Mouse (Mus musculus): ENCODE results near the gene Nomo1. TPM values are rescaled to one million over a fixed set of nuclear protein-coding genes. Genes with fewer than 3 reads are reported as not detected.

The Nomo1 gene
- total RNA-seq, 1 experiment from 2014 or later: 17.8 TPM

DNA sequence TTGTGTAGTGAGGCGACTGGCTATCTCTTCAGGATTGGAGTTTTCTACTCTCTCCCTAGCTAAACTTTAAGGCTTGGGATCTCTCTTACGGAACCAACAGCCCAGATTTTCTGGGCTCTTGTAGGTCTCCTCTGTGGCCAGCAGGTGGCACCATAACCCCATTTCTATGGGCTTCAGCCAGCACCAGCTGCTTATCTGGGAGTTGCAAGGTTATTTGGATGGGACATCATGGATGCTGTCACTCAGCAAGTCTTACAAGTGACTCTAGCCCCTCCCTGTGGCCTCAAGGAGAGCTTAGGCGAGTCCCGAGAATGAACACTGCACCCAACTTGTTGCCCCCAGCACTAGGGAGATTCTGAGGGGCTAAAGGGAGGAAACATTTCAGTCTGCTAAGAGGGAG, 62.6 kb downstream of the Nomo1 start:
- peak; percentile 70 for ATAC-seq (replicated peaks; ENCODE audit: insufficient number of reproducible peaks, low FRiP score, low TSS enrichment, poor library complexity, severe bottlenecking)

DNA sequence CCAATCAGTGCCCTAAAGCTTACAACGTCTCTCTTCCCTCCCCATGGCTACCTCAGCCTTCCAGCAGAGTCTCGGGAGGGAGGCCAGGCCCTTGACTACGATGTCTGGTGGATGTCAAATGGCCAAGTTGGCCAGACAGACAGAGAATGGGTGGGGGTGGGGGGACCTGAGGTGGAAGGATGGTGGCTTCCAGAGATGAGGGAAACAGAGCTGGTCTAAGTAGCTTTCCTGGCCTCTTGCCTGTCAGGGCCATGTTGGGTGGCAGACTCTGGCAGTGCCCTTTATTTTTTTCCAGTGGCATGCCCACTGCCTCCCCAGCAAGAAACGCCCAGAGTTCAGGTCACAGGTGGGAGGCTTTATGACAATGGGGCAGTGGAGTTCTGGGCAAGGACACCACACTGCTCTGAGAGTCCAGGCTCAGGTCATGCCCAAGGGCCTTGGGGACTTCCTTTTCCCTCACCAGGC, 63.9 kb downstream of the Nomo1 start:
- ATAC-seq (replicated peaks; ENCODE audit: insufficient number of reproducible peaks, low FRiP score, low TSS enrichment, poor library complexity, severe bottlenecking): no peak

DNA sequence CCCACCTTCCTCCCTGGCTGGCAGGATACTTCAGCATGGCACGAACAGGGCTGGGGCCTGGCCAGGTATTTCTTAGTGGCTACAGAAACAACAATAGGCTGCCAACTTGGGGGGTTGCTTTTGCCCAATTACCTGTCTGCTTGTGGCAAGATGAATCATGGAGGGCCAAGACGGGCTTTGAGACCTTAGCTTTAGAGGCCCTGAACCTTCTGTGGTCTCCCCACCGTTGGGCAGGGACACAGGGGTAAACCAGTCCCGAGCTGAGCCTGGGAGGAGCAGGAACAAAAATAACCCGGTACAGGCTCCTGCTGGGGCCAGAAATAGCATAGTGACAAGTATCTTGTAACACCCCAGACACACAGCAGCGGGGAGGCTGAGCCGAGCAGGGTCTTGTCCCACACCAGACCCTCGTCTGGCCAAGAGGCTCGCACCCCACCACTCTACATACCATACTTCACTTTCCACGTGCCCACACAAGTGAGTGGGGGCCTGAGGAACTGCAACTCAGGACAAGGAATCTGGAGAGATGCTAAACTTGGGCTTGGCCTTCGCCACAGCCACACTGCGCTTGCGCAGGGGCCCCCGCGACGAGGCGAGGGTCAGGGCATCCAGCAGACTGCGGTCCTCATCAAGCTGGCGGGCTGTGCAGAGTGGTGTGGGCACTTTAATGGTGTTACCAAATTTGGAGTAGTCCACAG, 64.9 kb downstream of the Nomo1 start:
- no peak for ATAC-seq (replicated peaks; ENCODE audit: insufficient number of reproducible peaks, low FRiP score, low TSS enrichment, poor library complexity, severe bottlenecking)

DNA sequence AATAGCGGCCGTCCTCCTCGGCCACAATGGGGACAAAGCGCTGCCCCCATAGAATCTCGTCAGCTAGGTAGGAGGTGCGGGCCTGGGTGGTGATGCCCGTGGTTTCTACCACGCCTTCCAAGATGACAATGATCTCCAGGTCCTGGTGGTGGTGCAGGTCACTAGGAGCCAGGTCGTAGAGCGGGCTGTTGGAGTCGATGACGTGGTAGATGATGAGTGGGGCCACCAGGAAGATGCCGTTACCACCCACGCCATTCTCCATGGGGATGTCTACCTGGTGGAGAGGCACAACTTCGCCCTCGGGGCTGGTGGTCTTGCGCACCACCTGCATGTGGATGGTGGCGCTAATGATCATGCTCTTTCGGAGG, 65.4 kb downstream of the Nomo1 start:
- ATAC-seq (replicated peaks; ENCODE audit: insufficient number of reproducible peaks, low FRiP score, low TSS enrichment, poor library complexity, severe bottlenecking): no peak

DNA sequence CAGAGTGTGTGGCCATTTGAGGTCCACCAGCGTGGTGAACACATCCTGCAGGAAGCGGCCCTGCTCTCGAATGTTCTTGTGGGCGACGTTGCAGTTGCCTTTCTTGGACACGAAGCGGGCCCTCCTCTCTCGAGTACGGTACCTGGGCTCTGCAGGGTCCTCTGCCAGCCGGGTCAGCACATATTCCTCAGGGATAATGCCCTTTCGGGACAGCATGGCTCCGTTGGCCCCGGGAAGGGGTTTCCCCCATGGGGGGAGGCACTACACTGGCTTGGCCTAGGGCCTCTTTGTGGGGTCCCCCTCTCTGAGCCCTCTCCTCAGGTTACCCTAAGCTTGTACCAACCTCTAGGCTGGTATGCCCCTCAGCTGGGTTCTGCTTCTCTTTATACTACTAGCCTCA, 66.2 kb downstream of the Nomo1 start:
- ATAC-seq (replicated peaks; ENCODE audit: insufficient number of reproducible peaks, low FRiP score, low TSS enrichment, poor library complexity, severe bottlenecking): no peak

DNA sequence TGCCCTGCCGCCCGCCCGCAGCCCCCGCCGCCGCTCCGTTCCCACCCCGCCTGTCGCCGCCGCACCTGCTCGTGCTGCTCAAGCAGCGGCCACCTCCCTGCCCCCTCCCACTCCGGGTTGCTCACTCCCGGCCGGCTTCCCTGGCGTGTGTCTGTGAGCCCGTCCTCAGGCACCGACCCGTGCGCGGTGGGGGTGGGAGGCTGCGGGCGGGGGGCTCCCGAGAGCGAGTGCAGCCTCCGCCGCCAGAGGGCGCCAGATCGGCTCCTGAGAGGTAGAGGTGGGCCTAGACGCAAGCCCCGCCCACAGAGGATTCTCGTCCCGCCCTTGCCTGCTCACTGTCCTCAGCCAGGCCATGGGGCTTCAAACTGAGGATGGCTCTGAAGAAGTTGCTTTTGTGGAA, 67.1 kb downstream of the Nomo1 start, which contains the start of gene Kcnj11:
TSS of gene Kcnj11 (minus strand) at position 202 of the 400 bp plus-strand sequence.
- ATAC-seq (replicated peaks; ENCODE audit: insufficient number of reproducible peaks, low FRiP score, low TSS enrichment, poor library complexity, severe bottlenecking): no peak

DNA sequence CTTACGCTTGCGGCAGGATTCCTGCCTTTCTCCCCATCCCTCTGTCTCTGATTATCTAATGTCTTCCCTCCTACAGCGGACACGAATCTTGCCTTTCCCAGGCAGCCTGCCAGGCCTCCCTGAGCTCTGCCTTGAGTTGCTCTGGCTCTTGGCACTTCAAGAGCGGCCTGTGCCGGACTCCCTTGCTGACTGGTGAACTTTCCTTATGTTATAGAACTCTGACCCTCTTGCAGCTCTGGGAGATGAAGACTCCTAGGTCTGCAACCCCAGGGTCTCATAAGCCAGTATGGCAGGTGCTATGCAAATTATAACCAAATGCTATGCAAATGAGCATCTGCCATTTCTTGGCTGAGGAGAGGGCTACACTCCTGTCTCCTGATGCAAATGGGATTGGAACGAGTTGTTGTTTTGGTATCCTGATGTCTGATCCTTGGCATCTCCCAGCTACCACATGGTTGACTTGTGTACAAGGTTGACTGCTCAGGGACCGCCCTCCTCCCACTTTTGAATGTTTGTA, 69.6 kb downstream of the Nomo1 start:
- no peak for ATAC-seq (replicated peaks; ENCODE audit: insufficient number of reproducible peaks, low FRiP score, low TSS enrichment, poor library complexity, severe bottlenecking)

DNA sequence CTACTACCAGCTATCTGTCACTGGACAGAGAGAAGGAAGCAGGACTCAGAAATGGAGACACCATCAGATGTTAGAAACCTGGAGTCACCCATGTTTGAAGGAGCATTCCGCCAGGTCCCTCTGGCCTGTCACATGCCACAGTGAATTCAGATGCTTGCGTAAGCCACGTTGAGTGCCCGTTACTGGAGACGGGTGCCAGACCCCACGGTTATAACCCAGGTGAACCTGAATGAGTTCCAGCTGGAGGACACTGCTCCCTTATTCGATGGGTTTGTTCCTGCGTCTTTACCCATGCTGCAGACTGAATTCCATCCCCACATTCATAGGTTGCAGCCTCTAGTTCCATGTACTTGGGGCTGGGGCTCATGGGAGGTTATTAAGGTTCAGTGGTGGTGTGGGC, 70.3 kb downstream of the Nomo1 start:
- ATAC-seq (replicated peaks; ENCODE audit: insufficient number of reproducible peaks, low FRiP score, low TSS enrichment, poor library complexity, severe bottlenecking): no peak

DNA sequence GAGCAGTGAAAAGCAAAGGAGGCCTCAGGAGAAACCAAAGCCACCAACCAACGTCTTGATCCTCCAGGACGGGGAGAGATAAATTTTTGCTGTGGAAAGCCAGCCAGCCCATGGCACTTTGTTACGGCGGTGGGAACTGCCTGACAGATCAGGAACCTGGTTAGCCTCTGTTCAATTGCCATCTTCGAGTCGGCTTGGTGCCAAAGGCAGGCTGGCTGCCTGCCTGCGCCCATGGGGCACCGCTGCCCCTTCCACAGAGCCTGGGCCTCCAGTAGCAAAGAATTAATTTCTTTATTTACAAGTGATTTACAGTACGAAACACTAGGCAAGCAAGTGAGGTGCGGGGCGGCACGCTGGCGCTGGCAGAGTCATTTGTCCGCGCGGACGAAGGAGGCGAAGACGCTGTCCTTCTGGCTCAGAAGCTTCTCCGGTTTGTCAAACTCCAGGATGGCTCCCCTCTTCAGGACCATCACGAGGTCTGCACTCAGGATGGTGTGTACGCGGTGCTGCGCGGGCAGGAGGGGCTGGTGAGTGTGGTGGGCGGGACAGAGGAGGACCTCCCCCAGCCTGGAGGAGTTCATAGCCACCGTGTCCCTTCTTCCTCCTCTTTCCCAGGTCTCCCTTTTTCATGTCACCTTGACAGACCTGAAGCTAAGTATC, 70.9 kb downstream of the Nomo1 start:
- ATAC-seq (replicated peaks; ENCODE audit: insufficient number of reproducible peaks, low FRiP score, low TSS enrichment, poor library complexity, severe bottlenecking): no peak

DNA sequence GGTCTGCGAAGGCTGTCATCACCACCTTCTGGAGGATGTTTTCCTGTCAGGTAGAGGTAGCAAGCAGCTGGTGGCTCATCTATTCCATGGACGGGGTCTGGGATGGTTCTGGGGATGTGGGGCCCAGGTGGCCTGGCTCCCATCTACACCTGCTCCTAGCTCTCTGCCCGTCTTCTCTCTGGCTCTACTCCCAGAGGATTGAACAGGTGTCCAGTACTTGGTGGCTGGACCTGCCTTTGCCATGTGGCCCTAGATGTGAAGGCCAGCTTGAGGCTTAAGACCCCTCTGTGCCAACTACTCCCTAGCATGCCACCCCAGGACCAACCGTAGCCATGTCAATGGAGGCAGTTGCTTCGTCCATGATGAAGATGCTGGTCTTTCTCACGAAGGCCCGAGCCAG, 72.0 kb downstream of the Nomo1 start:
- ATAC-seq (replicated peaks; ENCODE audit: insufficient number of reproducible peaks, low FRiP score, low TSS enrichment, poor library complexity, severe bottlenecking): no peak

DNA sequence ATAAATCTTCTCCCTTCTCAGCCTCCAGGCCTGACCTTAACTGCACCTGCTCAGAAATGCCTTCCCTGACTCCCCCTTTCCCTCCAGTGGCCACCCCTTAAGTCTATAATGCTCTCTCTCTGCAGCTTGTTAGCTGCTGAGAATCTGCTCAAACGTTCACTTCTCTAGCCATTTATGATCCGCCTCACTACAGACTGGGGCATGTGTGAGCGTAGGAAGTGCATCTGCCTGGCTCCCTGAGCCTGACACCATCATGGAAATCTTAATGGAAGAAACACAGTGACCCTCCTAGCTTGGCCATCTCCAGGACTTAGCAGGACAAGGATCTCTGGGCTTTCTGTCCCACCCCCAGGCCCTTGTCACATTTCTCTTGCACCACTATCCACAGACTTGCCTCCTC, 76.6 kb downstream of the Nomo1 start:
- no peak for ATAC-seq (replicated peaks; ENCODE audit: insufficient number of reproducible peaks, low FRiP score, low TSS enrichment, poor library complexity, severe bottlenecking)

DNA sequence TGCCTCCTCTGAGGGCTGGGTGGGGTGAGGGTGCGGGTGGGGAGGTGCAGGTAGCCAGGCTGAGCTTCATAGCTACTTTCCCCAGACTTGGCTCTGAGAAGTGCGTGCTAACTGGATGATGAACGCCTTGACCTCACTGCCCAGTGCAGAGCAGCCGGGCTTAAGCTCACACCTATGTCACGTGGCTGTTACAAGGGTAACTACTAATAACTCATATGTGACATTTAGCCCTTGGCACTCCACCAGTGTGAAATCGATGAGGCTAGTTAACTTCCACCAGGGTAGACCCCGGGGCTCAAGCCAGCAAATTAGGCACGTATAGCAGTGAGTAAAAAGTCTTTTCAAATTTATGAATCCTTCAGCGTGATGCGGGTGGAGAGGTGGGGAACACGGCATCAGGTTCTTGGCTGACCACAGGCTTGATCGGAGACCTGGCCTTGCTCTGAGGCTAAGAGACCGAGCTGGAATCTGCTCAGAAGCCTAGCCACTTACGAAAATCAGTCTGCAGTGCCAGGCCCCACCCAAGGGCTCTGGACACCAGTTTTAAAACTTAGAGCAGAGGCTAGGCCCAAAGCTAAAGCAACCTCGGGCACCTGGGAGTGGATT, 77.8 kb downstream of the Nomo1 start:
- no peak for ATAC-seq (replicated peaks; ENCODE audit: insufficient number of reproducible peaks, low FRiP score, low TSS enrichment, poor library complexity, severe bottlenecking)

DNA sequence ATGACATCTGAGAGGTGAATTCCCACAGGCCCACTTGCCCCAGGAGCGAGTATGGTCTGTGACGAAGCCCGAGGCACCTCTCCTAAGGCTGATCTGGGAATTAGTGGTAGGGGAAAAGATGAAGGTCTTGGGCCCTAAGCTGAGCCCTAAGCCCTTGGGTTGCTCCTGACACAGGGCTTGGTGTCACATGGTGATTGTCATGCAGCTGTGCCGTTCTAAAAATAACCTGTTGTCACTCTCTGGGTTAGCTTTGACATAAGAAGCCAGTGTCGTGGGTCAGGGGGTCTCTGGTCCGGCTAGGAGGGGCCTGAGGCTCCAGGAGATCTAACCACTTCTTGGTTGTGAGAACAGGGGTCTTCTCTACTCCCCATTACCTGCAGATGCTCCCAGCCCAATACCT, 78.4 kb downstream of the Nomo1 start:
- no peak for ATAC-seq (replicated peaks; ENCODE audit: insufficient number of reproducible peaks, low FRiP score, low TSS enrichment, poor library complexity, severe bottlenecking)

DNA sequence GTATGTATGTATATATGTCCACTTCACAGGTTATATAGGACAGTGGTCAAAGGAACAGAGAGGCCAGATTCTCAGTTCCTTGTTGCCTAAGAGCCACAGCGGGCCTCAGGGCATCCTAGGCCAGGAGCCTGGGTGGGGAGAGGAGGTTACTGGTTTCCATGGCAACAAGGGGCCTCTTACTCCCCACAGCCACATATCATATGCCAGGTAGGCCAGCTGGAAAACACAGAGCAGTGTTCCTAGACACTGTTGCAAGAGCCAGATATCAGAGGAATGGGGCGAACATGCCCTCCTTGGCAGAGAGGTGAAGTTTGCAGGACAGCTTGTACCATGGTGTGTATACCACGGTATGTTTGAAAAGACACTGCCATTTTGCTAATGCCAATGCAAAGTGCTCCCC, 79.9 kb downstream of the Nomo1 start:
- ATAC-seq (replicated peaks; ENCODE audit: insufficient number of reproducible peaks, low FRiP score, low TSS enrichment, poor library complexity, severe bottlenecking): no peak

DNA sequence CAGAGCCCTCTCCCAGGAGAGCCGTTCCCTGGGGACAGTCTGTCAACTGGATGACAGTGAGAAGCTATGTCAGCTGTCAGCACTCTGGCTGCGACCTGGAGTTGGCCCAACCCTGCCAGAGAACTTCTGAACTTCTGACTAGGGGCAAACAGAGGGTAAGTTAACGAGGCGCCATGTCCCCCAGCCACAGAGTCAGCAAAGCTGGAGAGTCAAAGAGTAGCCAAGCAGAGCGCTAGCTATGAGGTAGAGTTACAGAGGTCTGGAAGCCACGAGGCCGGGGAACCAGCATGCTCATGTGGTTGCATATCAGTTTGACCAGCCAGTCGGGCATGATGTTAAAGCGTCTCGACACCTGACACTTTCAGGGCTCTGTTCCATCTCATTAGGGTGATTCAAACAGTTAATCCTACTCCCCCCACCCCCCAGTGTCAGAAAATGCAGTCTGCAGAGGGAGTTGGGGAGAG, 82.7 kb downstream of the Nomo1 start:
- ATAC-seq (replicated peaks; ENCODE audit: insufficient number of reproducible peaks, low FRiP score, low TSS enrichment, poor library complexity, severe bottlenecking): no peak

DNA sequence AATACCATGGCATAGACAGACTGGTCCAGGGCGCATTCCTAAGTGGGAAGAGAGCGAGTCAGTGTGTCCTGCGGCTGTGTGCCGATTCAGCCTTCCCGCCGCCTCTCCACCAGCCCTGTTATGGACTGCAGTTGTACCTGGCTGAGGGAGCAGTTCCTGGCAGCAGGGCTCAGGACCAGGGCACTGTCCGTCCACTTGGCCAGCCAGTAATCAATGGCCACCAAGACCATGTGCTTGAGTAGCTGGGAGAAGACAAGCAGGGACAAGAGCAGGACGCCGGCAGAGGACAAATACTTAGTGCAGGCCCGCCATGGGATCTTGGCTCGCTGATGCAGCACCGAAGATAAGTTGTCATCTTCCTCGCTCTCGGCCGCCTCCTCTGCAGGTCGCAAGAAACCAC, 83.5 kb downstream of the Nomo1 start:
- ATAC-seq (replicated peaks; ENCODE audit: insufficient number of reproducible peaks, low FRiP score, low TSS enrichment, poor library complexity, severe bottlenecking): no peak

DNA sequence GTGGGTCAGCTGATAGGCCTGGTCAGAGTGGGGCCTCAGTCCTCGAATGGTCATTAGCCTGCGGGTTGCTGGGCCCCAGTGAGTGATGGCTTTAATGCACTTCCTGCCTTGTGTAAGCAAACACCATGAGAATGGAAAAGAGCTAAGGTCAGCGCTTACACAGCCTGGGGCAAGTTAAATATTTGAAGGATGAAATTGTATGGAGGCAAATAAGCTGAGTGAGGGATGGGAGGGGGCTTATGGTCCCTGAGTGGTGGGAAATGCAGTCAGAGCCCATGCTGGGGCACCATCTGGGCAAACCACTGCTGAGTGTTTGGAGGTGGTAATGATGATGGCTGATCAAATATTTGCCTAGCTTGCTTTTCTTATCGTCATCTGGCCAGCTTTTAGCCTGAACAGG, 89.5 kb downstream of the Nomo1 start:
- ATAC-seq (replicated peaks; ENCODE audit: insufficient number of reproducible peaks, low FRiP score, low TSS enrichment, poor library complexity, severe bottlenecking): no peak

DNA sequence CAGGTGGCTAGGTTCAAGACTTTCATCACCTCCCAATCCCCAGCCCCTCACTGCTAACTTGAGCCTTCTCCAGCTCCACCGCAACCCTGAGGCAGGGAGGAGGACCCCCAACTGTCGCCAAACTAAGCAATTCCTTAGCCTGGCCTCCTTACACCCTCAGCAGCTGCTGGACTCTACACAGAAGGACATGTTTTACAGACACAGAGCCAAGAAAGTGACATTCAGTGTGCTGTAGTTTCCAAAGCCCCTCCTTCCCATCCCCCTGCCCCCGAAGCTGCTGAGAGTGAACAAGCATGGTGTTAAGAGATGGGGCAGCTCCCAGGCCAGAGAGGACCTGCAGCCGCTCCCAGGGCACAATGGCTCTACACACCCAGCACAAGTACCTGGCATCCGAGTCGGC, 91.0 kb downstream of the Nomo1 start:
- ATAC-seq (replicated peaks; ENCODE audit: insufficient number of reproducible peaks, low FRiP score, low TSS enrichment, poor library complexity, severe bottlenecking): no peak

DNA sequence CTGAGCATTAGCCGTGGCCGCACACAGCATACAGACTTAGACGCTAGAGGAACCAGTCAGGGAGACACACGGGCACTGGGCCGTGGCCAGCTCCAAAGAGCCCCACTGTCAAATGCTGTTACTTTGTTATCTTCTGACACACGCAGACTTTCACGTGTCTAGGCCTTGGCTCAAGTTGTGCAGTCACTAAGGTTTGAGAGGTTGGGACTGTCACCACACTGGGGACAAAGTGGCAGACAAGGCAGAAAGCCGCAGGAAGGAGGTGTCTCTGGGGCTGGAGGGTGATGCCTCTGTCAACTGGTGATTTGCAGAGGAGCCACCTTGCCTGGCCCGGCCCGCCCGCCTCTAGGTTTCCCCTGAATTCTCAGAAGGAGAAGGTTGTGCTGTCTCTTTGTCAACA, 91.8 kb downstream of the Nomo1 start:
- no peak for ATAC-seq (replicated peaks; ENCODE audit: insufficient number of reproducible peaks, low FRiP score, low TSS enrichment, poor library complexity, severe bottlenecking)

DNA sequence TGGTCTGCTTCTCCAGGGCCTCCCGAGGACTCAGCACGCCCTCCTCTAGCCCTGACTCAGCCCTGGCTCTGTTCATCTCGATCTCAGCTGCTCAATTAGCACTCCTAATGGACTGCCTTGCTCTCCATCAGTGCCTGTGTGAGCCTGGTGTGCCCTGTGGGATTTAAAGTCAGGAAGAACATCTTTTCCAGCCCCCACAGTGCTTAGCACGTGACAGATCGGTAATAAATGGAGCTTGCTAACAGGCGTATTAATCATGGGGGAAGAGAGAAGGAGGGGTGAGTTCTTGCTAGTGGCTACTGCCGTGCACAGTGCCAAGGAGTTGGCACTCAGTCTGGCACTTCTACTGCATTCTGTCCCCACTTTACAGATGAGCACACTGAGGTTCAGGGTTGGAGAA, 94.7 kb downstream of the Nomo1 start:
- ATAC-seq (replicated peaks; ENCODE audit: insufficient number of reproducible peaks, low FRiP score, low TSS enrichment, poor library complexity, severe bottlenecking): no peak

All from monocyte, adult 5-6 weeks (primary cell).